In the genomic region with DNA sequence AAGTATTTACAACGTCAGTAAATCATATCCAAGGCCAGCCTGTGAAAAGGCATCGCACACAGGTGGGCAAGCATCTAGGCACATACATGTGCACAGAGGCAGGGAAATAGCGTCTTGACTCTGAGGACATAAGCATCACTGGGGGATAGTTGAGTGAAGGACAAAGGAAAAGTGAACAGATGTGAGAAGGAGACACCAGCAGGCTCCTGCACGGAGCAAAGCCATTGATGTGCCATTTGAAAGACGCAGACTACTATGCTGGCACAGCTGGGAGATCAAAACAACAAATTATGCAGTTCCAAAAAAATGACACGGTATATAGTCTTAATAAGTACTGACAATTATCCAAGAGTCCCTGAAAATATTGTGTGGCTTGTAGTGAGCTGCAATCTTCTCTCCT, we compare ENCODE assay signal across 19 mouse cellular contexts. TPM values are rescaled to one million over a fixed set of nuclear protein-coding genes. Genes with fewer than 3 reads are reported as not detected.
"Had no signal": no experiment of that assay in that cellular context is flagged by ENCODE, and none has a peak within 500 bp of the region (broad histone marks: within the 10 kb centered on the region; RNA-seq: fewer than 3 reads in every experiment).

No protein-coding gene starts in this region.

- H3K36me3 ChIP-seq: liver, embryonic 12.5 days; lung, embryonic 15.5 days; midbrain, embryonic 12.5 days; neural tube, embryonic 12.5 days; stomach, embryonic 15.5 days had no signal

- H3K27me3 ChIP-seq: liver, embryonic 12.5 days; lung, embryonic 15.5 days; midbrain, embryonic 12.5 days; neural tube, embryonic 12.5 days; stomach, embryonic 15.5 days had no signal

- H3K4me1 ChIP-seq: midbrain, embryonic 12.5 days; neural tube, embryonic 12.5 days; stomach, embryonic 15.5 days had no signal

- H3K9ac ChIP-seq: liver, embryonic 12.5 days; liver, embryonic 14.5 days; lung, embryonic 15.5 days; midbrain, embryonic 12.5 days; neural tube, embryonic 12.5 days; stomach, embryonic 15.5 days had no signal

- DNase-seq: lung, adult 2 months; lung, postnatal 14 days; lung, postnatal 36 days; right cerebral cortex, postnatal 14 days; thymus, adult 2 months; thymus, postnatal 25 days; thymus, postnatal 4 days had no signal

- H3K9me3 ChIP-seq: liver, embryonic 12.5 days; lung, embryonic 15.5 days; megakaryocyte, embryonic 14.5 days; midbrain, embryonic 12.5 days; neural tube, embryonic 12.5 days; stomach, embryonic 15.5 days had no signal

- ATAC-seq: liver, embryonic 12.5 days; lung, postnatal 0 days had no signal

- H3K27ac ChIP-seq: liver, embryonic 12.5 days; liver, embryonic 14.5 days; lung, embryonic 15.5 days; macrophage; midbrain, embryonic 12.5 days; neural tube, embryonic 12.5 days; stomach, embryonic 15.5 days; stomach, postnatal 0 days had no signal

- H3K4me2 ChIP-seq: liver, embryonic 12.5 days; lung, embryonic 15.5 days; midbrain, embryonic 12.5 days; neural tube, embryonic 12.5 days; stomach, embryonic 15.5 days had no signal

- H3K4me3 ChIP-seq: liver, embryonic 12.5 days; lung, embryonic 15.5 days; megakaryocyte, embryonic 14.5 days; midbrain, embryonic 12.5 days; neural tube, embryonic 12.5 days; stomach, embryonic 15.5 days had no signal

RNA-seq across cellular contexts. Expression of a gene that starts 6.2 kb away (rescaled TPM):
- polyA plus RNA-seq: lung, embryonic 15.5 days; macrophage; midbrain, embryonic 12.5 days; neural tube, embryonic 12.5 days; neural tube, embryonic 14.5 days; testis, adult 2 months had no signal
